Mouse (Mus musculus): Measurements from ENCODE around the gene Spats2l.

- no peak for TF ChIP-seq CTCF (IDR thresholded peaks at IDR 0.05)
- TF ChIP-seq POLR2A (IDR thresholded peaks at IDR 0.05; ENCODE audit: insufficient read depth, low read depth, low read length): no peak
Observed at GRCm38 (mm10) chr1:57868651-57869050, 94.7 kb downstream of the Spats2l start.
